Mouse (Mus musculus) cerebellum, adult 2 months (tissue): Measurements from ENCODE around the gene Phf8. TPM values are rescaled to one million over a fixed set of nuclear protein-coding genes. Genes with fewer than 3 reads are reported as not detected.
"Not testable (repeated sequence)": the region's sequence is repeated elsewhere in the genome, so short reads cannot be mapped to it uniquely, and the experiment has no call there.

Experiments
- DNase-seq, 2 experiments: peaks; one replicate each; pipeline ENCODE4 v3.0.0; 2021
- H3K27ac ChIP-seq: fragments of 200-500 bp; 2 replicates; pipeline ENCODE4 v1.5.1; 2012; ENCODE audit warnings: low read length, control low read depth, inconsistent platforms; ENCODE audit not compliant: insufficient read depth
- H3K27me3 ChIP-seq: fragments of 200-500 bp; 2 replicates; pipeline ENCODE4 v1.6.1; 2012; ENCODE audit warnings: inconsistent platforms, mild to moderate bottlenecking, low read length, moderate library complexity; ENCODE audit not compliant: control insufficient read depth, insufficient read depth
- H3K4me1 ChIP-seq: fragments of 200-500 bp; 2 replicates; pipeline ENCODE4 v1.6.1; 2011; ENCODE audit warnings: low read length; ENCODE audit not compliant: control insufficient read depth, insufficient read depth
- H3K4me3 ChIP-seq: fragments of 200-500 bp; replicated peaks from 2 replicates; pipeline ENCODE3; 2011; ENCODE audit warnings: mild to moderate bottlenecking, low read depth, low read length, control low read depth; ENCODE audit not compliant: insufficient read depth
- CTCF ChIP-seq: fragments of 200-500 bp; IDR thresholded peaks from 2 replicates; pipeline ENCODE4 v1.5.1; 2011; ENCODE audit warnings: low read depth, mild to moderate bottlenecking, control low read depth, low read length, moderate library complexity, borderline replicate concordance; ENCODE audit not compliant: insufficient read depth
- POLR2A ChIP-seq: fragments of 200-500 bp; IDR thresholded peaks from 2 replicates; pipeline ENCODE4 v1.6.1; 2011; ENCODE audit warnings: low read length, control low read depth, borderline replicate concordance; ENCODE audit not compliant: insufficient read depth
- WGBS: fragments of 180-500 bp; shearing (Covaris S2); methylation state at CpG from one replicate; pipeline ENCODE4 v1.1.7; 2018; 5-methylcytosine and 5-hydroxymethylcytosine counted together
- polyA plus RNA-seq: library from polyadenylated mRNA; depleted of rRNA; stranded (reverse); fragments of >200 nt; gene quantifications from 2 replicates; pipeline ENCODE4 v1.2.3, GENCODE M21; 2012; rRNA removed

The Phf8 gene
- 22.0 and 23.7 TPM in 2 replicates for polyA plus RNA-seq

- WGBS = 10% methylated on average over 67 of the region's 68 CpGs
- Histone ChIP-seq H3K27me3 (no peaks in the 10 kb centered on the region), H3K27ac (peak within 1 kb of the TSS; percentile 92), H3K4me1 (no peaks in the 10 kb centered on the region), H3K4me3 (peak within 1 kb of the TSS; percentile 95)
- TF ChIP-seq CTCF (no peak), POLR2A (peak; percentile 66; the same call in 1 of the 2 replicates)
- peak; percentile 94 to 96 for DNase-seq
These were observed at the start of gene Phf8 for GRCm38 (mm10) chrX:151520458-151521322. Gene Phf8 (plus strand): TSS chrX:151520672.

GRCm38 (mm10) chrX:151488128-151488527 is 32.3 kb upstream of the Phf8 start:
- DNase-seq = no peak
- H3K4me1 ChIP-seq = no peaks in the 10 kb centered on the region
- WGBS = 89% methylated on average over 3 of the region's 3 CpGs
- H3K27ac ChIP-seq = no peak overlapping the region
- H3K4me3 ChIP-seq = no peak overlapping the region
- no peaks in the 10 kb centered on the region for H3K27me3 ChIP-seq
- TF ChIP-seq POLR2A (no peak), CTCF (no peak)

GRCm38 (mm10) chrX:151493269-151493668 is 27.2 kb upstream of the Phf8 start:
- not testable (repeated sequence) for H3K27me3 ChIP-seq, DNase-seq, H3K4me1 ChIP-seq, H3K27ac ChIP-seq, H3K4me3 ChIP-seq
- WGBS = 100% methylated on average over 4 of the region's 4 CpGs

- no peak for DNase-seq
- WGBS = 86% methylated on average over 1 of the region's 1 CpGs
- Histone ChIP-seq H3K27ac (no peak overlapping the region), H3K27me3 (no peaks in the 10 kb centered on the region), H3K4me3 (no peak overlapping the region), H3K4me1 (no peaks in the 10 kb centered on the region)
- TF ChIP-seq POLR2A = no peak
These were observed 23.9 kb upstream of the Phf8 start for GRCm38 (mm10) chrX:151496596-151496995.

- TF ChIP-seq CTCF (no peak), POLR2A (no peak)
- Histone ChIP-seq H3K4me3 (no peak overlapping the region), H3K4me1 (no peaks in the 10 kb centered on the region), H3K27me3 (no peaks in the 10 kb centered on the region), H3K27ac (no peak overlapping the region)
- no peak for DNase-seq
These were observed 11.9 kb upstream of the Phf8 start for GRCm38 (mm10) chrX:151508536-151508935.

GRCm38 (mm10) chrX:151509906-151510305 is 10.6 kb upstream of the Phf8 start:
- Histone ChIP-seq H3K27me3 (no peaks in the 10 kb centered on the region), H3K4me3 (no peak overlapping the region), H3K27ac (no peak overlapping the region), H3K4me1 (no peaks in the 10 kb centered on the region)
- 89% methylated on average over 1 of the region's 1 CpGs for WGBS
- TF ChIP-seq POLR2A = no peak
- TF ChIP-seq CTCF = no peak
- no peak for DNase-seq

- H3K4me1 ChIP-seq = no peaks in the 10 kb centered on the region
- H3K4me3 ChIP-seq = no peak overlapping the region
- no peak for TF ChIP-seq CTCF
- TF ChIP-seq POLR2A = no peak
- no peak for DNase-seq
- no peak overlapping the region for H3K27ac ChIP-seq
- 74% methylated on average over 3 of the region's 3 CpGs for WGBS
- no peaks in the 10 kb centered on the region for H3K27me3 ChIP-seq
These were observed 7.4 kb upstream of the Phf8 start for GRCm38 (mm10) chrX:151513066-151513465.

- H3K4me1 ChIP-seq = no peaks in the 10 kb centered on the region
- H3K27ac ChIP-seq = no peak overlapping the region
- DNase-seq = no peak
- WGBS = 94% methylated on average over 2 of the region's 2 CpGs
- H3K27me3 ChIP-seq = no peaks in the 10 kb centered on the region
- TF ChIP-seq POLR2A (no peak), CTCF (no peak)
- H3K4me3 ChIP-seq = no peak overlapping the region
These were observed 6.8 kb upstream of the Phf8 start for GRCm38 (mm10) chrX:151513694-151514093.
